Mouse (Mus musculus) testis, adult 2 months (tissue): ENCODE data around the gene Olfr893.

Source experiments
- CTCF ChIP-seq: fragments of 200-500 bp; IDR thresholded peaks from 2 replicates; pipeline ENCODE4 v1.5.1; 2012; ENCODE audit warnings: low read depth, mild to moderate bottlenecking, inconsistent platforms, low read length, moderate library complexity; ENCODE audit not compliant: control insufficient read depth, insufficient read depth, insufficient replicate concordance
- POLR2A ChIP-seq: fragments of 200-500 bp; IDR thresholded peaks from 2 replicates; pipeline ENCODE4 v1.6.1; 2012; ENCODE audit warnings: low read depth, mild to moderate bottlenecking, inconsistent platforms, low read length, moderate library complexity; ENCODE audit not compliant: control insufficient read depth

- TF ChIP-seq POLR2A (no peak), CTCF (no peak)
These were observed 44.3 kb downstream of the Olfr893 start, which contains the start of gene Olfr143 for GRCm38 (mm10) chr9:38252474-38252873.
